Mouse (Mus musculus) embryonic fibroblast, embryonic 13.5 days (primary cell): ENCODE data around the gene Hk3.

Experiments
- CTCF ChIP-seq: IDR thresholded peaks from 2 replicates; pipeline ENCODE4 v1.5.1; 2011; ENCODE audit warnings: mild to moderate bottlenecking, control low read depth, low read length, moderate library complexity, borderline replicate concordance; ENCODE audit not compliant: insufficient read depth
- POLR2A ChIP-seq: IDR thresholded peaks from 2 replicates; pipeline ENCODE4 v1.6.1; 2011; ENCODE audit warnings: low read depth, mild to moderate bottlenecking, control low read depth, low read length, moderate library complexity

DNA sequence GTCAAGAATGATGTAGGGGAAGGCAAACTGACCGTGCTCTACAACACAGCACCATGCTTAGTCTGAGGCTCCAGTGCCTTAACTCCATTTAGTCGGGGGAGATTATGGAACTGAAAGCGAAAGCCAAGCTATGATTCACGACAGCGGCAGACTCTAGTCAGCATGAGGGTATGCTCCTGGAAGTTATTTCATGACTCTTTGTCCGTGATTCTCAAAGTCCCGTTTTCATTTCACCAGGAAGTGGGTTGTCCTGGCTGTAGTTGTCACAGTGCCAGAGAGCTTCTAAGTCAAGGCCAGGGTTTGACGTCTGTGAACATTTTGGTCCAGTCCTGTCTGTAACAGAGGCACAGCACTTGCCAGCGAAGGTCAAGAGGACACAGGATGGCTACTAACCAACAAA lies 1.5 kb upstream of the Hk3 start:
- TF ChIP-seq CTCF (no peak), POLR2A (no peak)
